Mouse (Mus musculus): Measurements from ENCODE around the gene Socs7. TPM values are rescaled to one million over a fixed set of nuclear protein-coding genes. Genes with fewer than 3 reads are reported as not detected.
A peak's percentile ranks its signal among the peaks of the same experiment; 100 is the strongest.
"Not testable (repeated sequence)": the region's sequence is repeated elsewhere in the genome, so short reads cannot be mapped to it uniquely, and the experiment has no call there.

Socs7 gene
- polyA plus RNA-seq, 1 experiment from 2014 or later, result 1.1 TPM

GRCm38 (mm10) chr11:97345446-97345845 lies 16.9 kb upstream of the Socs7 start:
- H3K9me3 ChIP-seq (replicated peaks), result 0 out of 2 replicates have a peak, but pooled peaks cover 5% of the 10 kb centered on the region
- peaks cover 34% of the 10 kb centered on the region for H3K27me3 ChIP-seq
- DNase-seq (no peak), ATAC-seq (ENCODE audit: low read depth) (no peak)
- no peak overlapping the region for H3K27ac ChIP-seq
- H3K4me1 ChIP-seq (replicated peaks), result peaks cover 16% of the 10 kb centered on the region
- no peak overlapping the region for H3K4me2 ChIP-seq
- 41% methylated on average over 10 of the region's 10 CpGs for WGBS (ENCODE audit: insufficient replicate concordance)
- no peak overlapping the region for H3K9ac ChIP-seq
- no peaks in the 10 kb centered on the region for H3K36me3 ChIP-seq
- no peak overlapping the region for H3K4me3 ChIP-seq (replicated peaks)

- ATAC-seq (ENCODE audit: low read depth) (no peak), DNase-seq (no peak)
- Histone ChIP-seq H3K4me2 (no peak overlapping the region), H3K4me3 (replicated peaks) (no peak overlapping the region), H3K27me3 (peaks cover 27% of the 10 kb centered on the region), H3K9me3 (replicated peaks) (0 out of 2 replicates have a peak, but pooled peaks cover 5% of the 10 kb centered on the region), H3K4me1 (replicated peaks) (peaks cover 16% of the 10 kb centered on the region), H3K27ac (no peak overlapping the region), H3K9ac (no peak overlapping the region), H3K36me3 (no peaks in the 10 kb centered on the region)
- 65% methylated on average over 9 of the region's 9 CpGs for WGBS (ENCODE audit: insufficient replicate concordance)
Observed at GRCm38 (mm10) chr11:97346383-97346782, 16.0 kb upstream of the Socs7 start.

- WGBS (ENCODE audit: insufficient replicate concordance), result 62% methylated on average over 9 of the region's 9 CpGs
Observed at GRCm38 (mm10) chr11:97347291-97347690, 15.1 kb upstream of the Socs7 start.

GRCm38 (mm10) chr11:97350035-97350434 lies 12.3 kb upstream of the Socs7 start:
- Histone ChIP-seq H3K4me2 (no peak overlapping the region), H3K4me3 (replicated peaks) (no peak overlapping the region), H3K27me3 (peaks cover 8% of the 10 kb centered on the region; the same call in 1 of the 2 replicates), H3K9ac (no peak overlapping the region), H3K4me1 (replicated peaks) (peaks cover 10% of the 10 kb centered on the region), H3K27ac (no peak overlapping the region), H3K36me3 (no peaks in the 10 kb centered on the region), H3K9me3 (replicated peaks) (0 out of 2 replicates have a peak, but pooled peaks cover 5% of the 10 kb centered on the region)
- 7% methylated on average over 1 of the region's 2 CpGs for WGBS (ENCODE audit: insufficient replicate concordance)
- ATAC-seq (ENCODE audit: low read depth) (peak; percentile 43), DNase-seq (no peak)

More at GRCm38 (mm10) chr11:97347291-97347690, 15.1 kb upstream of the Socs7 start:
- Histone ChIP-seq H3K4me1 (replicated peaks) (peaks cover 16% of the 10 kb centered on the region), H3K27me3 (peaks cover 23% of the 10 kb centered on the region), H3K36me3 (no peaks in the 10 kb centered on the region), H3K9ac (no peak overlapping the region), H3K27ac (no peak overlapping the region), H3K9me3 (replicated peaks) (0 out of 2 replicates have a peak, but pooled peaks cover 5% of the 10 kb centered on the region), H3K4me3 (replicated peaks) (no peak overlapping the region), H3K4me2 (no peak overlapping the region)
- DNase-seq, result no peak
- no peak for ATAC-seq (ENCODE audit: low read depth)

- Histone ChIP-seq H3K27ac (no peak within 1 kb of the TSS), H3K4me1 (replicated peaks) (peaks cover 10% of the 10 kb centered on the region), H3K4me2 (no peak within 1 kb of the TSS), H3K9ac (no peak within 1 kb of the TSS), H3K9me3 (replicated peaks) (0 out of 2 replicates have a peak, but pooled peaks cover 5% of the 10 kb centered on the region), H3K27me3 (peaks cover 7% of the 10 kb centered on the region; the same call in 1 of the 2 replicates), H3K36me3 (no peaks in the 10 kb centered on the region), H3K4me3 (replicated peaks) (no peak within 1 kb of the TSS)
- ATAC-seq (ENCODE audit: low read depth) (no peak), DNase-seq (no peak)
- 60% methylated on average over 3 of the region's 3 CpGs for WGBS (ENCODE audit: insufficient replicate concordance)
Observed at GRCm38 (mm10) chr11:97352027-97352684, 10.2 kb upstream of the Socs7 start, which contains the start of gene Gpr179. Gene Gpr179 (minus strand): TSS chr11:97352077.

- Histone ChIP-seq H3K27ac (no peak overlapping the region), H3K4me3 (replicated peaks) (no peak overlapping the region), H3K9ac (no peak overlapping the region), H3K4me1 (replicated peaks) (peaks cover 10% of the 10 kb centered on the region), H3K27me3 (peaks cover 4% of the 10 kb centered on the region; the same call in 1 of the 2 replicates), H3K4me2 (no peak overlapping the region), H3K9me3 (replicated peaks) (0 out of 2 replicates have a peak, but pooled peaks cover 5% of the 10 kb centered on the region), H3K36me3 (no peaks in the 10 kb centered on the region)
- WGBS (ENCODE audit: insufficient replicate concordance), result 64% methylated on average over 4 of the region's 4 CpGs
- ATAC-seq (ENCODE audit: low read depth) (no peak), DNase-seq (no peak)
Observed at GRCm38 (mm10) chr11:97352935-97353597, 9.3 kb upstream of the Socs7 start.

- Histone ChIP-seq H3K9me3 (replicated peaks) (no peaks in the 10 kb centered on the region), H3K27me3 (peaks cover 4% of the 10 kb centered on the region; the same call in 1 of the 2 replicates), H3K4me2 (no peak overlapping the region), H3K9ac (no peak overlapping the region), H3K36me3 (no peaks in the 10 kb centered on the region), H3K4me1 (replicated peaks) (peaks cover 6% of the 10 kb centered on the region), H3K4me3 (replicated peaks) (no peak overlapping the region), H3K27ac (no peak overlapping the region)
- DNase-seq (no peak), ATAC-seq (ENCODE audit: low read depth) (no peak)
- 57% methylated on average over 2 of the region's 2 CpGs for WGBS (ENCODE audit: insufficient replicate concordance)
Observed at GRCm38 (mm10) chr11:97354646-97355045, 7.7 kb upstream of the Socs7 start.

GRCm38 (mm10) chr11:97355247-97355646 lies 7.1 kb upstream of the Socs7 start:
- Histone ChIP-seq H3K4me2 (no peak overlapping the region), H3K9ac (no peak overlapping the region), H3K9me3 (replicated peaks) (no peaks in the 10 kb centered on the region), H3K27ac (no peak overlapping the region), H3K4me1 (replicated peaks) (peaks cover 2% of the 10 kb centered on the region), H3K36me3 (no peaks in the 10 kb centered on the region), H3K4me3 (replicated peaks) (no peak overlapping the region), H3K27me3 (peaks cover 4% of the 10 kb centered on the region; the same call in 1 of the 2 replicates)
- 64% methylated on average over 7 of the region's 7 CpGs for WGBS (ENCODE audit: insufficient replicate concordance)
- ATAC-seq (ENCODE audit: low read depth) (no peak), DNase-seq (no peak)

- H3K4me2 ChIP-seq; H3K4me1 ChIP-seq (replicated peaks); H3K27me3 ChIP-seq; ATAC-seq (ENCODE audit: low read depth); H3K4me3 ChIP-seq (replicated peaks); H3K36me3 ChIP-seq; H3K9me3 ChIP-seq (replicated peaks); H3K27ac ChIP-seq; H3K9ac ChIP-seq: not testable (repeated sequence)
- peak; percentile 61 for DNase-seq
- WGBS (ENCODE audit: insufficient replicate concordance), result 1% methylated on average over 4 of the region's 6 CpGs
Observed at GRCm38 (mm10) chr11:97357663-97358062, 4.7 kb upstream of the Socs7 start.

GRCm38 (mm10) chr11:97362649-97362942 lies 245 bp downstream of the Socs7 start:
- DNase-seq (no peak), ATAC-seq (ENCODE audit: low read depth) (no peak)
- H3K36me3 ChIP-seq, result 0 out of 2 replicates have a peak, but pooled peaks cover 3% of the 10 kb centered on the region
- H3K9me3 ChIP-seq (replicated peaks), result no peaks in the 10 kb centered on the region
- peaks cover 42% of the 10 kb centered on the region for H3K4me1 ChIP-seq (replicated peaks)
- WGBS (ENCODE audit: insufficient replicate concordance), result under 1% methylated on average over 39 of the region's 39 CpGs
- H3K27me3 ChIP-seq, result no peaks in the 10 kb centered on the region
- peak overlapping the region; percentile 97 for H3K4me2 ChIP-seq
- H3K27ac ChIP-seq, result peak overlapping the region; percentile 87
- peak overlapping the region; percentile 99 for H3K9ac ChIP-seq
- H3K4me3 ChIP-seq (replicated peaks), result peak overlapping the region; percentile 98

- H3K36me3 ChIP-seq, result 0 out of 2 replicates have a peak, but pooled peaks cover 3% of the 10 kb centered on the region
- peak overlapping the region; percentile 97 for H3K4me2 ChIP-seq
- H3K27ac ChIP-seq, result peak overlapping the region; percentile 87
- H3K4me1 ChIP-seq (replicated peaks), result peaks cover 46% of the 10 kb centered on the region
- peak overlapping the region; percentile 99 for H3K9ac ChIP-seq
- no peaks in the 10 kb centered on the region for H3K9me3 ChIP-seq (replicated peaks)
- WGBS (ENCODE audit: insufficient replicate concordance), result under 1% methylated on average over 49 of the region's 49 CpGs
- H3K4me3 ChIP-seq (replicated peaks), result peak overlapping the region; percentile 98
- ATAC-seq (ENCODE audit: low read depth) (peak; percentile 6), DNase-seq (peak; percentile 36)
- no peaks in the 10 kb centered on the region for H3K27me3 ChIP-seq
Observed at GRCm38 (mm10) chr11:97362943-97363643, 742 bp downstream of the Socs7 start.
